Mouse (Mus musculus): ENCODE measurements at regions not wholly inside any gene's neighbourhood (a gene's known extent, or its start where the extent isn't known, plus 50 kb on each side); places are given as distances from the start of the nearest gene placed in this dataset.

DNA sequence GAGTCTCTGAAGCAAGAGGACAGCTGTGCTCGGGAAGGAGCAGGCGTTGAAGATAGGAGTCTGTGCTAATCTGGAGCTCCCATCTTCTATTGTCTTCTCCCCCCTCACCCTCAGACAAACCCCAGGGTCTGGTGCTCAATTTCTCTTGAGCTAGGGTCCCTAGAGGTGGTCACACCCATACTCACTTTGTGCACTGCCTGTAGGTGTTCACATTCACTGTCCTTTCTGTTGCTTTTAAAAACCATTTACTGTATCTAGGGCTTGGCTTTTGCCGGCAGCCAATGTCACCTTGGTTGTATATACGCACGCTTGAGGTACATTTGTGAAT lies 319.6 kb upstream of the Jarid2 start:
- no peak for DNase-seq

- no peak for DNase-seq
These were observed 317.3 kb upstream of the Jarid2 start for GRCm38 (mm10) chr13:44411781-44412496.

DNA sequence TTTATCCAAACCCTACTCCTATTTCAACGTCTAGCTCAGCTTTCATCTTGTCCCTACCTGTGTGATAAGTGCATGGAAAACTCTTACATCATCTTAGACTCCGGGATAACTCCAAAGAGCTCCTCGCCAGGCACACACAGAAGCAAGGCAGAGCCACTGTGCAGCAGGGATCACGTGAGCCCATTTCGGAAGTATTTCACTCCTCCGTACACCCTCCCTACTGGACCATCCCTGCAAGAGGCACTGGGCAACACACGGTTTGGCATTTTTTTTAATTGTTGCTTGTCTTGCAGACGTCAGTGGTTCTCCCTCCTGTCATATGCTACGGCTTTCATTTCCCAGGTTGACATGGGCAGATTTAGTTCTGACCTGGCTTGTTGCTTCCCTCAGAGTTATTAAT lies 316.0 kb upstream of the Jarid2 start:
- DNase-seq = no peak

DNA sequence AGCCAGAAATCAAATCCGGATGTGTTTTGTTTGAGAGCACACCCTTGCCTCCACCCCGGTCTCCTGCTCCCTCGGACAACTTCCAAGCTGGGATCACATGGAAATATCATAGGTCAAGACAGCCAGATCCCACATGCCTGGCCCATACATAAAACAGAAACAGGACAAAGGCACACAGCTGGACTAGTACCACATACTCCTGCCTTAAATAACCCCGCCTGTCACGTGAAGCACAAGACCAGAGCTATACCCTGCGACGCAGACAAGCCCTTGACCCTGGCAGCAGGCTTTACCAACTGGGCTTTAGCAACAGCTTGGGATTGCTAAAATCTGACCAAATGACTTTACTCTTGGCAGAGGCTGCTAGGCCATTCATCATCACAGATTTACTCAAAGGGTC lies 313.3 kb upstream of the Jarid2 start:
- DNase-seq = no peak

GRCm38 (mm10) chr13:44416986-44417385 lies 312.3 kb upstream of the Jarid2 start:
- DNase-seq = no peak

DNA sequence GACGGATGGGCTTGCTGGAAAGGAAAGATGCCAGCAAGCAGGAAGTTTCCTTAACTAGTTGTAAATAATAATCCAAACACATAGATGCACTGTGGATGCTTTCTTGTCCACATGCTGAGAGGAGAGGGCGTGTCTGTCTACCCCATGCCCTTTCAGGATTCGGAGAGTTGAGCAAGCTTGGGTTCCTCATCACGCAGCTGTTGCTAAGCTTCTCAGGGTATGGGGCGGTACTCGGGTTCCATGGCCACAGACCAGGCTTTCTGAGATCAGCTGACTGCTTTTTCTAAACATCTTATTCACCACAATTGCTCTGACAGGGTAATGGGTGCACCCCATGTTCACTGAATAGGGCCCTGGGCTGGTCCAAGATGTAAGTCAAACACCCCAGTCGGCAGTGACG lies 310.2 kb upstream of the Jarid2 start:
- DNase-seq = no peak

GRCm38 (mm10) chr13:44419472-44420226 lies 309.6 kb upstream of the Jarid2 start:
- DNase-seq = no peak

GRCm38 (mm10) chr13:44420227-44420592 lies 309.1 kb upstream of the Jarid2 start:
- no peak for DNase-seq

DNA sequence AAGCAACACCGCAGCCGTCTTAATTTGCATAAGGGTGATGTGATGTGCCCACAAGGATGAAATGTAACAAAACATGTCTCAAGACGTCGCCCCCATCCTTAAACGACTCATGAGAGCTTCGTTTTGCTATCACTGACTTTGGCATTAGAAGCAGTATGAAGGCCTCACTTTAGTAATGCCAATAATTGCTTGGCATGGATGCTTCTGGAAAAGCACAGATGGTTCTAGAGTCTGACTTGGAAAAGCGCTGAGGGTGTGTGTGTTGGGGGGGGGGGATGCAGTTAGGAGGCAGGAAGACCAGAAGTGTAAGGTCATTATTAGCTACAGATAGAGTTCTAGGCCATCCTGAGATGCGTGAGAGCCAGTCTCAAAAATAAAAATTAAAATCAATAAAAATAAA lies 308.3 kb upstream of the Jarid2 start:
- DNase-seq = no peak

GRCm38 (mm10) chr13:44421426-44421825 lies 307.8 kb upstream of the Jarid2 start:
- DNase-seq = no peak

GRCm38 (mm10) chr13:44421922-44422321 lies 307.4 kb upstream of the Jarid2 start:
- DNase-seq = no peak

- no peak for DNase-seq
These were observed 298.8 kb upstream of the Jarid2 start for GRCm38 (mm10) chr13:44430492-44430891.

- DNase-seq = no peak
These were observed 291.6 kb upstream of the Jarid2 start for GRCm38 (mm10) chr13:44437709-44438108.

- no peak for DNase-seq
These were observed 288.2 kb upstream of the Jarid2 start for GRCm38 (mm10) chr13:44441061-44441460.

DNA sequence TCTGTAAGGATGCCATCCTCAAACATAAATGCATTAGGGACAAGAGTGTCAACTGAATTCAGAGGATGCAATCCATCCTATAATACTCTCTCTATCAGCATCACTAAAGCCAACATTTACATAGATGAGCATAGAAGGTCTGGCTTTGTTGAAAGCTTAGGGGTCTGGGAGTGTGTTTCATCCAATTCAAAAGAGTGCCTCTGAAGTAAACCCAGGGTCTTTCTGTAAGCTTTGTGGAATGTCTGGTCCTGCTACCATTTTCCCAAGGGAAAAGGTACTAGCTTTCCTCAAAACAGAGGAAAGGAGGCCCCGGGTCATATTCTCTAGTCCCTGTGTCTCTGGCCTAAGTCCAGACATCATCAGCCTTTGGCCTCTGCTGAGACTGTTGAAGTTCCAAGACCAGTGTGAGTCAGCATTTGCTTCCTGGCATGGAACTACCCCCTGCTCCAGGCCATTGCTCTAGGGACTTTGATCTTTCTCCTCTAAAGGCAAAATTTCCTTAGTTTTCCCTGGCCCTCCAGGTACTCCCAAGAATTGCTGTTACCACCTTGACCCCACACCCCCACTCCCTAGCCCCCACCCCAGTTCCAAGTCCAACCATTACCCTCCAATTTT lies 280.0 kb upstream of the Jarid2 start:
- no peak for DNase-seq

GRCm38 (mm10) chr13:44451224-44451623 lies 278.1 kb upstream of the Jarid2 start:
- DNase-seq = no peak

- no peak for DNase-seq
These were observed 276.1 kb upstream of the Jarid2 start for GRCm38 (mm10) chr13:44453131-44453530.

- DNase-seq = no peak
These were observed 275.1 kb upstream of the Jarid2 start for GRCm38 (mm10) chr13:44454136-44454535.

DNA sequence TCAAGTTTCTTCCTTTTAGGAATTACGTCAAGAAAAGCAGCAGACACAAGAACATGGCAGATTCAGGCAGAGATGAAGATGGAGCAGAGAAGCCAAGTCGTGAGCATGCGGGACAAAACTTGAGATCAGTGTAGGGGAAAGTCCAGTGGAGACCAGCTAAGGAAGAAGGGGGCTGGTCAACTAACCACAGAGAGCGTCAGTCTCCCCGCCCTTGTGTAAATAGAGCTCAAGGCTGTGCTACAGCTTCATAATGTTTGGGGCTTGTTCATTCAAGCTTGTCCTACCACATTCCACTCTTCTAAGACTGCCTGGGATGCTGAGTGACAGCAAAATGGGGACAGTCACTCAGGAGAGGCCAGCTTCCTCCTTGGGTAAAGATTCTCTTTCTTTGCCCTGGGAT lies 274.1 kb upstream of the Jarid2 start:
- DNase-seq = no peak

- no peak for DNase-seq
These were observed 270.5 kb upstream of the Jarid2 start for GRCm38 (mm10) chr13:44458744-44459143.

DNA sequence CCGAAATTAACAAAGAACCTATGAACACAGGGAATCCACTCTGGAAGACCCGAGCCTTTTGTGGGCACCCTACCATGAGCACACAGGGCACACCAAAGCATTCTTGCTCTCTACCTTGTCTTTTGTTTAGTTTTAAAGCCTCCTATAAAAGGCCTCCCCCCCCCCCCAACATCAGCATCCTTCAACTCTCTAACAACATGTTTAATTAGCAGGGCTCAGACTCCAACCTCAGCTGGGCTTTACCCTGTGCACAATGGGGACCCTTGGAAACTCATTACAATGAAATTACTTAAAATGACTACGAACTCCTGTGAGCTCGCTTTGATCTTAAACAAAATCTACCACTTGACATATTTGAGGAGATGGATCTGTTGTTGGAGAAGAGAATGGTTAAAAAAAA lies 270.1 kb upstream of the Jarid2 start:
- DNase-seq = no peak

DNA sequence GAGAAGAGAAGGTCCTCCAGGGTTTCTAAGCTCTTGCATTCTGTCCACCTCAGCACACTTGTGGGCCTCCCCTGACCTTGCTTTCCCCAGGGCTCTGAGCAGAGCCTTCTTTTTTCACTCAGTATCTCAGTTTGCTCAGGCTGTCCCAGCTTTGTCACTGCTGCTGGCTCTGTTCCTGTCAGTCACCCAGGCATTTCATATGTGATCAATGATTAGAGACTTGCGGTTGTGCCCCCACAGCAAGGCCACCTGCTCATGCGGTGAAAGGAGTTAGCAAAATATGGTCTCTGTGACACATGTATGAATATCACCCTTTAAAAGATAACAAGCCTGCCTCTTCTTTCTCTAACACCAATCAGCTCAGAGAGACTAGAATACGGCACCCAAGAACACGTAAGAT lies 265.6 kb upstream of the Jarid2 start:
- no peak for DNase-seq

- DNase-seq = peak; percentile 26 to 50
These were observed 263.7 kb upstream of the Jarid2 start for GRCm38 (mm10) chr13:44465567-44465966.

GRCm38 (mm10) chr13:44468963-44469674 lies 260.2 kb upstream of the Jarid2 start:
- no peak for DNase-seq
